Mouse (Mus musculus) forebrain, postnatal 0 days (tissue): ENCODE measurements around the gene Parp16. TPM values are rescaled to one million over a fixed set of nuclear protein-coding genes. Genes with fewer than 3 reads are reported as not detected.

Experiments used
- ATAC-seq: fragments of 200-750 bp; cut with Nextera tagmentation; 2 replicates; pipeline ENCODE4 v1.8.0; 2017; ENCODE audit warnings: mild to moderate bottlenecking, moderate library complexity
- DNase-seq: peaks from one replicate; pipeline ENCODE4 v3.0.0-alpha.2; 2015
- H3K27ac ChIP-seq: fragments of 300-500 bp; sonication (generic); 2 replicates; pipeline ENCODE4 v1.5.1; 2014; ENCODE audit warnings: low read depth, mild to moderate bottlenecking, antibody characterized with exemption, low read length, moderate library complexity, mixed read lengths
- H3K27me3 ChIP-seq: fragments of 300-500 bp; sonication (generic); 2 replicates; pipeline ENCODE4 v1.6.1; 2014; ENCODE audit warnings: mild to moderate bottlenecking, low read length, mixed read lengths; ENCODE audit not compliant: insufficient read depth
- H3K36me3 ChIP-seq: fragments of 300-500 bp; sonication (generic); 2 replicates; pipeline ENCODE4 v1.6.1; 2014; ENCODE audit warnings: mild to moderate bottlenecking, moderate library complexity; ENCODE audit not compliant: insufficient read depth
- H3K4me1 ChIP-seq: fragments of 300-500 bp; sonication (generic); 2 replicates; pipeline ENCODE4 v1.6.1; 2014; ENCODE audit warnings: antibody characterized with exemption; ENCODE audit not compliant: insufficient read depth
- H3K4me2 ChIP-seq: fragments of 300-500 bp; sonication (generic); 2 replicates; pipeline ENCODE4 v1.6.1; 2014; ENCODE audit warnings: low read depth, mild to moderate bottlenecking, moderate library complexity
- H3K4me3 ChIP-seq: fragments of 300-500 bp; sonication (generic); 2 replicates; pipeline ENCODE4 v1.5.1; 2014; ENCODE audit warnings: low read depth, low read length, mixed read lengths
- H3K9ac ChIP-seq: fragments of 300-500 bp; sonication (generic); 2 replicates; pipeline ENCODE4 v1.6.1; 2014; ENCODE audit warnings: mild to moderate bottlenecking
- H3K9me3 ChIP-seq: fragments of 300-500 bp; sonication (generic); 2 replicates; pipeline ENCODE4 v1.6.1; 2016; ENCODE audit warnings: low read length
- CTCF ChIP-seq: sonication (generic); IDR thresholded peaks from 2 replicates; pipeline ENCODE4 v1.5.1; 2016; ENCODE audit warnings: antibody characterized with exemption, control low read depth, low read depth
- WGBS: fragments of 180-500 bp; shearing (Covaris S2); extraction: QIAGEN DNeasy Blood & Tissue Kit; methylation state at CpG from one replicate; pipeline ENCODE4 v1.1.7; 2014; 5-methylcytosine and 5-hydroxymethylcytosine counted together
- polyA plus RNA-seq: library from polyadenylated mRNA; unstranded; fragments of >200 nt; fragmentation: Nextera tagmentation; extraction: Ambion mirVana; gene quantifications from 2 replicates; pipeline ENCODE4 v1.2.1, GENCODE M21; 2015
- total RNA-seq: library from RNA; depleted of rRNA; stranded (reverse); fragments of >200 nt; gene quantifications from 2 replicates; pipeline ENCODE4 v1.2.3, GENCODE M21; 2014

Parp16 gene
- total and polyA plus RNA-seq, 2 experiments from 2014 or later, result 6.1 to 6.7 TPM

- no peak overlapping the region for H3K4me3 ChIP-seq
- no peak for TF ChIP-seq CTCF
- no peaks in the 10 kb centered on the region for H3K9me3 ChIP-seq
- no peak overlapping the region for H3K27ac ChIP-seq
- H3K4me2 ChIP-seq, result no peak overlapping the region
- H3K9ac ChIP-seq, result no peak overlapping the region
- 64% methylated on average over 1 of the region's 1 CpGs for WGBS
- DNase-seq, result no peak
- no peaks in the 10 kb centered on the region; the same call in 1 of the 2 replicates for H3K36me3 ChIP-seq
- H3K4me1 ChIP-seq, result no peaks in the 10 kb centered on the region
- ATAC-seq, result no peak
- no peaks in the 10 kb centered on the region for H3K27me3 ChIP-seq
These were observed 40.4 kb downstream of the Parp16 start for GRCm38 (mm10) chr9:65235601-65236000.

GRCm38 (mm10) chr9:65237616-65238015 is 42.5 kb downstream of the Parp16 start:
- no peak for TF ChIP-seq CTCF
- H3K4me3 ChIP-seq, result no peak overlapping the region
- H3K9ac ChIP-seq, result no peak overlapping the region
- DNase-seq (no peak), ATAC-seq (no peak)
- WGBS, result 70% methylated on average over 11 of the region's 11 CpGs
- H3K9me3 ChIP-seq, result no peaks in the 10 kb centered on the region
- no peaks in the 10 kb centered on the region for H3K27me3 ChIP-seq
- H3K4me1 ChIP-seq, result no peaks in the 10 kb centered on the region
- no peak overlapping the region for H3K27ac ChIP-seq
- no peaks in the 10 kb centered on the region; the same call in 1 of the 2 replicates for H3K36me3 ChIP-seq
- H3K4me2 ChIP-seq, result no peak overlapping the region

- H3K36me3 ChIP-seq, result no peaks in the 10 kb centered on the region; the same call in 1 of the 2 replicates
- H3K9ac ChIP-seq, result no peak overlapping the region
- TF ChIP-seq CTCF, result no peak
- H3K9me3 ChIP-seq, result no peaks in the 10 kb centered on the region
- DNase-seq, result no peak
- no peak for ATAC-seq
- H3K27me3 ChIP-seq, result no peaks in the 10 kb centered on the region
- no peak overlapping the region for H3K4me2 ChIP-seq
- 44% methylated on average over 13 of the region's 13 CpGs for WGBS
- H3K4me3 ChIP-seq, result no peak overlapping the region
- no peak overlapping the region; the same call in 1 of the 2 replicates for H3K27ac ChIP-seq
- no peaks in the 10 kb centered on the region for H3K4me1 ChIP-seq
These were observed 43.1 kb downstream of the Parp16 start for GRCm38 (mm10) chr9:65238191-65238760.

GRCm38 (mm10) chr9:65239176-65239575 is 44.0 kb downstream of the Parp16 start:
- ATAC-seq, result no peak
- H3K4me3 ChIP-seq, result no peak overlapping the region
- 85% methylated on average over 4 of the region's 4 CpGs for WGBS

GRCm38 (mm10) chr9:65239731-65240130 is 44.6 kb downstream of the Parp16 start:
- no peak overlapping the region for H3K4me3 ChIP-seq
- no peak overlapping the region for H3K9ac ChIP-seq
- H3K9me3 ChIP-seq, result no peaks in the 10 kb centered on the region
- DNase-seq, result no peak
- TF ChIP-seq CTCF, result 0 out of 2 replicates have a peak, but pooled peaks have one; percentile 8
- no peak for ATAC-seq
- H3K4me1 ChIP-seq, result no peaks in the 10 kb centered on the region
- H3K36me3 ChIP-seq, result no peaks in the 10 kb centered on the region
- WGBS, result 94% methylated on average over 5 of the region's 5 CpGs
- no peaks in the 10 kb centered on the region for H3K27me3 ChIP-seq
- no peak overlapping the region for H3K27ac ChIP-seq
- H3K4me2 ChIP-seq, result no peak overlapping the region

More at GRCm38 (mm10) chr9:65239176-65239575, 44.0 kb downstream of the Parp16 start:
- TF ChIP-seq CTCF, result no peak
- H3K27ac ChIP-seq, result no peak overlapping the region
- H3K9me3 ChIP-seq, result no peaks in the 10 kb centered on the region
- no peaks in the 10 kb centered on the region for H3K4me1 ChIP-seq
- no peak overlapping the region for H3K4me2 ChIP-seq
- H3K36me3 ChIP-seq, result no peaks in the 10 kb centered on the region
- DNase-seq, result no peak
- no peaks in the 10 kb centered on the region for H3K27me3 ChIP-seq
- no peak overlapping the region for H3K9ac ChIP-seq

- no peaks in the 10 kb centered on the region for H3K36me3 ChIP-seq
- H3K27me3 ChIP-seq, result no peaks in the 10 kb centered on the region
- no peak for TF ChIP-seq CTCF
- no peak overlapping the region for H3K4me2 ChIP-seq
- no peaks in the 10 kb centered on the region for H3K9me3 ChIP-seq
- H3K4me1 ChIP-seq, result no peaks in the 10 kb centered on the region
- no peak for ATAC-seq
- no peak for DNase-seq
- H3K9ac ChIP-seq, result no peak overlapping the region
- 78% methylated on average over 3 of the region's 3 CpGs for WGBS
- H3K4me3 ChIP-seq, result no peak overlapping the region
- H3K27ac ChIP-seq, result no peak overlapping the region
These were observed 45.4 kb downstream of the Parp16 start for GRCm38 (mm10) chr9:65240587-65240986.

- 83% methylated on average over 5 of the region's 5 CpGs for WGBS
- Histone ChIP-seq H3K9ac (no peak overlapping the region), H3K9me3 (no peaks in the 10 kb centered on the region), H3K27me3 (no peaks in the 10 kb centered on the region), H3K27ac (no peak overlapping the region), H3K4me1 (no peaks in the 10 kb centered on the region), H3K4me2 (no peak overlapping the region), H3K36me3 (no peaks in the 10 kb centered on the region), H3K4me3 (no peak overlapping the region)
- TF ChIP-seq CTCF, result no peak
- no peak for ATAC-seq
- no peak for DNase-seq
These were observed 46.8 kb downstream of the Parp16 start for GRCm38 (mm10) chr9:65241973-65242372.
